Mouse (Mus musculus) myocyte (in vitro differentiated cells): ENCODE data around the gene Trib3.

ENCODE experiments used
- MAX ChIP-seq: IDR thresholded peaks from one replicate; pipeline ENCODE4 v1.6.1; 2011; ENCODE audit warnings: low read depth, mild to moderate bottlenecking, control low read depth
- MYOD1 ChIP-seq, 3 experiments: IDR thresholded peaks; one replicate each; pipeline ENCODE4 v1.6.1; 2011; ENCODE audit warnings: control low read depth in 2 of 3, low read depth in 2 of 3, mild to moderate bottlenecking in 2 of 3, moderate library complexity in 1 of 3; ENCODE audit not compliant: insufficient read length in 2 of 3, control insufficient read depth in 1 of 3
- MYOG ChIP-seq, 3 experiments: IDR thresholded peaks; one replicate each; pipeline ENCODE4 v1.6.1; 2011; ENCODE audit warnings: control low read depth in 2 of 3, low read depth in 2 of 3, mild to moderate bottlenecking in 2 of 3; ENCODE audit not compliant: insufficient read length in 2 of 3, control insufficient read depth in 1 of 3, insufficient read depth in 1 of 3
- POLR2A ChIP-seq: IDR thresholded peaks from one replicate; pipeline ENCODE4 v1.6.1; 2011; ENCODE audit warnings: low read depth, mild to moderate bottlenecking, control low read depth, moderate library complexity; ENCODE audit not compliant: insufficient read length
- POLR2AphosphoS2 ChIP-seq: IDR thresholded peaks from one replicate; pipeline ENCODE4 v1.6.1; 2011; ENCODE audit warnings: low read depth, control low read depth; ENCODE audit not compliant: insufficient read length
- REST ChIP-seq: IDR thresholded peaks from one replicate; pipeline ENCODE4 v1.6.1; 2011; ENCODE audit warnings: mild to moderate bottlenecking, control low read depth, moderate library complexity; ENCODE audit not compliant: insufficient read depth, insufficient read length
- SRF ChIP-seq: IDR thresholded peaks from one replicate; pipeline ENCODE4 v1.6.1; 2011; ENCODE audit warnings: low read depth; ENCODE audit not compliant: control insufficient read depth, insufficient read length
- TCF3 ChIP-seq: IDR thresholded peaks from one replicate; pipeline ENCODE4 v1.6.1; 2011; ENCODE audit warnings: low read depth, control low read depth; ENCODE audit not compliant: insufficient read length
- USF1 ChIP-seq: IDR thresholded peaks from one replicate; pipeline ENCODE4 v1.6.1; 2011; ENCODE audit warnings: low read depth, mild to moderate bottlenecking, control low read depth, moderate library complexity

DNA sequence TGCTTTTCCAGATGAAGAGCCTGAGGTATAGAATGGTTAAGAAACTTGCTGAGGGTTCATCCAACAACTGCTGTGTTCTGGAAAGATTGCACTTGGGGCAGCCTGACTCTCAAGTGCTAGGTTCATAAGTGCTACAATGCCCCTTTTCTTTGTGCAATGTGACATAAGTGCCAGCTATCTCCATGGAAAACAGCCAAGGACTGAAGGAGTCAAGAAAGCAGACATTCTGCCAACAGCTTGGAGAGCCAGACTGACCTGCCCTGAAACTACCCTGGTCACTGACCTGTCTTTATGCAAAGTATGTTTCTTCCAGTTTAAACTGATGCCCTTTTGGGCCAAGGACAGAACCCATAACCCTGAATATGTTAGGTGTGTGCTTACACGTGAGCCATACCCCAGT is 7.0 kb downstream of the Trib3 start:
- TF ChIP-seq MYOG (IDR thresholded peaks at IDR 0.05; ENCODE audit: control insufficient read depth in 1 of 3, insufficient read depth in 1 of 3, insufficient read length in 2 of 3, low read depth in 2 of 3) (no peak), POLR2A (peak; percentile 24), POLR2AphosphoS2 (peak; percentile 86), USF1 (no peak), TCF3 (no peak), MAX (no peak), MYOD1 (IDR thresholded peaks at IDR 0.05; ENCODE audit: control insufficient read depth in 1 of 3, insufficient read length in 2 of 3, low read depth in 2 of 3) (no peak), SRF (no peak), REST (no peak)
